Mouse (Mus musculus) embryonic fibroblast, embryonic 13.5 days (primary cell): ENCODE results near the gene Lclat1.

Experiments
- CTCF ChIP-seq: IDR thresholded peaks from 2 replicates; pipeline ENCODE4 v1.5.1; 2011; ENCODE audit warnings: mild to moderate bottlenecking, control low read depth, low read length, moderate library complexity, borderline replicate concordance; ENCODE audit not compliant: insufficient read depth
- POLR2A ChIP-seq: IDR thresholded peaks from 2 replicates; pipeline ENCODE4 v1.6.1; 2011; ENCODE audit warnings: low read depth, mild to moderate bottlenecking, control low read depth, low read length, moderate library complexity

GRCm38 (mm10) chr17:73066387-73067169 is 41.2 kb upstream of the Lclat1 start:
- TF ChIP-seq CTCF, result no peak
- TF ChIP-seq POLR2A, result no peak
